Mouse (Mus musculus): Measurements from ENCODE around the gene Ints13. TPM values are rescaled to one million over a fixed set of nuclear protein-coding genes. Genes with fewer than 3 reads are reported as not detected.

The Ints13 gene
- total RNA-seq, 2 experiments from 2014 or later: 14.9 to 15.7 TPM

- peak; percentile 94 for DNase-seq
- intact Hi-C loops (cut with DNase I; ENCODE audit: low total_unique reads): no loop called here
These were observed 75.5 kb downstream of the Ints13 start, which contains the start of gene Itpr2 for GRCm38 (mm10) chr6:146501866-146502804. Gene Itpr2, minus strand, starts transcription at chr6:146502223.

- peak; percentile 36 for DNase-seq
- intact Hi-C loops (cut with DNase I; ENCODE audit: low total_unique reads): no loop called here
These were observed 76.2 kb downstream of the Ints13 start for GRCm38 (mm10) chr6:146501316-146501865.

- intact Hi-C loops (cut with DNase I; ENCODE audit: low total_unique reads): no loop called here
- DNase-seq: no peak
These were observed 76.9 kb downstream of the Ints13 start for GRCm38 (mm10) chr6:146500771-146501170.

GRCm38 (mm10) chr6:146500206-146500605 lies 77.4 kb downstream of the Ints13 start:
- DNase-seq: no peak
- intact Hi-C loops (cut with DNase I; ENCODE audit: low total_unique reads): no loop called here

Other genes with a start within 250 kb of the Ints13 start
- gene Itpr2, start 75.6 kb downstream of the Ints13 start, total RNA-seq (2021): 10 to 100 TPM in 1 of 2 experiments, 1 to 10 TPM in 1; 9.1 to 14.6 TPM
- 10 to 100 TPM; 43.6 to 48.5 TPM for gene Fgfr1op2, start 632 bp downstream of the Ints13 start, total RNA-seq (2021)
- gene Med21, start 64.7 kb upstream of the Ints13 start, total RNA-seq (2021): 10 to 100 TPM; 36.7 to 40.3 TPM
- gene Tm7sf3, start 65.0 kb upstream of the Ints13 start, total RNA-seq (2021): 10 to 100 TPM; 12.3 to 14.8 TPM
- gene Stk38l, start 147.2 kb upstream of the Ints13 start, total RNA-seq (2021): 1 to 10 TPM; 6.9 to 7.5 TPM
- gene Arntl2, start 218.2 kb upstream of the Ints13 start, total RNA-seq (2021): 1 to 10 TPM in 1 of 2 experiments, under 1 TPM in 1; 0.64 to 1.5 TPM

Data from gastrocnemius, postnatal 14 days (tissue).